Mouse (Mus musculus) CH12.LX (cell line): ENCODE data around the gene Prep.

Experiments
- MAZ ChIP-seq: IDR thresholded peaks from 2 replicates; pipeline ENCODE4 v1.6.1; 2012; ENCODE audit warnings: low read depth, mild to moderate bottlenecking, inconsistent platforms, low read length, improper control_type of control experiment, moderate library complexity
- USF2 ChIP-seq: conservative IDR thresholded peaks from 2 replicates; pipeline ENCODE4 v1.6.1; 2011; ENCODE audit warnings: low read depth, low read length, improper control_type of control experiment
- ZKSCAN1 ChIP-seq: IDR thresholded peaks from 2 replicates; pipeline ENCODE4 v1.6.1; 2012; ENCODE audit warnings: low read depth, inconsistent platforms, low read length, improper control_type of control experiment, borderline replicate concordance

DNA sequence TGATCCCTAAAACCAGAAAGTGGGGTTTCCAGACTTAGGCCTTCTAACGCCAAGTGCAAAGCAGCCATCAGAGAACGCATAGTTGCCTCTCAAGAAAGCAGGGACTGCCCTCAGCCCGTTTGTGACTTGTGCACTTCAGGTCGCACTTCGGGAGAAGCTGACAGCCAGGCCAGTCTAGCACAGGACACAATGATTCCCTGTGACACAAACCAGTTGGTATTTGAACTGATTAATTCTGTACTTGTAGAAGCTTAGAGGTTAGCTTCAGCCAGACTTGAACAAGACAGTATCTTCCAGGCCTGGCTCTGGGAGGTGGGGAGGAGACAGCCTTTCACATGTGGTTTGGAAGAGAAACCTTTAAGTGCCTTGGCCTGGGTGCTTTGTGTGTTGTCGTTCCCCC lies 56.0 kb downstream of the Prep start:
- TF ChIP-seq MAZ (no peak), USF2 (no peak), ZKSCAN1 (no peak)
